Mouse (Mus musculus): Measurements from ENCODE around the gene Cel.
A peak's percentile ranks its signal among the peaks of the same experiment; 100 is the strongest.

Gene Cel

DNA sequence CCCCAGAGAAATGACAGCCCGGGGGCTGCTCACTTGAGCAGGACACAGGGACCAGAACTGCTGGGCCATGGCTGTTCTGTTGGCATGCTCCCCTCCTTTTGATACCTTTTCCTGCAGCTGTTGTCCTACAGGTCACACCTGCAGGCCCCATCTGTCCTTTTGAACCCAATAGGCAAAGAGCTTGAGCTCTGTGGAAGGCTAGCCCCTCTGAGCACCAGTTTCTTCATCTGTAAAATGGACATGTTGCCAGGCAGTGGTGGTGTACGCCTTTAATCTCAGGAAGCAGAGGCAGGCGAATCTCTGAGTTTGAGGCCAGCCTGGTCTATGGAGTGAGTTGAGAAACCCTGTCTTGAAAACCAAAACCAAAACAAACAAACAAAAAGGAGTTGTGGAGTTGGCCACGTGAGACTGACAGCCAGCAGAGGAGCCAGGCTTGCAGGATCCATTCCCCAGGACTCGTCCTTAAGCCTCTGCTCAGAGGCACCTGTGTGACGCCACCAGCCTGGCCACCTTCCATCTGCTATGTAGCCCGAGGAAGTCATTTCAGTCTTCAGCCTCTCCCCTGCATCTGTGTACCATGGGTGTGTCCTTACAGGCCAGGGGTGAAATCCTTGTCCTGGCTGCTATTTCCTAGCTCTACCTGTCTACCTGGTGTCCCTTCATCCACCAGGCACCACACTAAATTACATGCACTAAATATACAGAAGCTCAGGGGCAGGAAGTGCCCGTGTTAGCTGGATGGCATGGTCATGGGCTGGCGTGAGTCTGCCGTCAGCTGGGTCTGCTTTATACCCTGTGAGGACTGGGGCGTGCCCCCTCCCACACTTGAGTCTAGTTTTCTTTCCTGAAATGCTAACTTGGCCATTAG, 26.2 kb downstream of the Cel start:
- no peak for DNase-seq

DNA sequence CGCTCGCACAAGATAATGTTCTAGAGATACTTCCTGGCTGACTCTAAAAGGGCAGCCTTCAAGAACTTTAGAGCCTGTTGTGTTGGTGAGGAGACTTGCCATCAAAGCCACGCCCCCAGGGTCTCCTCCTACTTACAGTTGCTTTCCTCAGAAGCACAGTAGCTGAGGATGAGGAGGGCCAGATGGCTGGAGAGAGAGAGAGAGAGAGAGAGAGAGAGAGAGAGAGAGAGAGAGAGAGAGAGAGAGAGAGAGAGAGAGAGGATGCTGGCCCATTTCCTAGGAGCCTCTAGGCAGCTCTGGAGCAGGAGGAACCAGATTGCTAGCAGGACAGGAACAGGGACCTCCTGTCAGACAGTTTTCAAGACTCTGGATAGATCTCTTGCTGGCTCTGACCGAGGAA, 27.0 kb downstream of the Cel start:
- DNase-seq, result no peak

DNA sequence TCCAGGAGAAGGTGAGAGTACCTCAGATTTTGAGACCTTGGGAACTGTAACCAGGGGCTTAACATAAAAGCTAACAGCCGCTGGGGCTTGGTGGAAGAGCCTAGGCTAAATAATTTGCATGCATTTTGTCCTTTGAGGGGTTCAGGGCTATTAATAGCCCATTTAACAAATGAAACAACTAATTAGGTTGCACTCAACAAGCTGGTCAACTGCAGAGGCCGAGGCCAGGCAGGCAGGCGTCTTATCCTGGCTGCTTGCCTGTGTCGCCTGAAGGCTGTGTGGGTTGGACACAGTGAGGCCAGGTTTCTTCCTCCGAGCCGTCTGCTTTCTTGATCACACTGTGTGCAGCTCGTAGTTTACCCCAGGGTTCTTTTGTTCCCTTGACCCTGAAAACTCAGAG, 27.6 kb downstream of the Cel start:
- peak; percentile 73 for DNase-seq

DNA sequence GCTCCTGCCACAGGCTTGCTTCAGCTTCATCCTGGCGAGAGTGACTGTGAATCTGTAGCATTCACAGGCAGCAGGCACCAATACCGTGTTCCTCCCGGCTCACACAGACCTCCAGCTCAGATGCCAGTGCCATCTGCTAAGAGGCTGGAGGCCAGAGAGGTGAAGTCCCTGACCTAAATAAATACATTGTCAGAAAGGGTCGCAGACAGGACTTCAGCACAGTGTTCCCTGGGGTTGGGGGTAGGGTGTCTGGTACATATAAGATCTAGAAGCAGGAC, 28.0 kb downstream of the Cel start:
- no peak for DNase-seq

DNA sequence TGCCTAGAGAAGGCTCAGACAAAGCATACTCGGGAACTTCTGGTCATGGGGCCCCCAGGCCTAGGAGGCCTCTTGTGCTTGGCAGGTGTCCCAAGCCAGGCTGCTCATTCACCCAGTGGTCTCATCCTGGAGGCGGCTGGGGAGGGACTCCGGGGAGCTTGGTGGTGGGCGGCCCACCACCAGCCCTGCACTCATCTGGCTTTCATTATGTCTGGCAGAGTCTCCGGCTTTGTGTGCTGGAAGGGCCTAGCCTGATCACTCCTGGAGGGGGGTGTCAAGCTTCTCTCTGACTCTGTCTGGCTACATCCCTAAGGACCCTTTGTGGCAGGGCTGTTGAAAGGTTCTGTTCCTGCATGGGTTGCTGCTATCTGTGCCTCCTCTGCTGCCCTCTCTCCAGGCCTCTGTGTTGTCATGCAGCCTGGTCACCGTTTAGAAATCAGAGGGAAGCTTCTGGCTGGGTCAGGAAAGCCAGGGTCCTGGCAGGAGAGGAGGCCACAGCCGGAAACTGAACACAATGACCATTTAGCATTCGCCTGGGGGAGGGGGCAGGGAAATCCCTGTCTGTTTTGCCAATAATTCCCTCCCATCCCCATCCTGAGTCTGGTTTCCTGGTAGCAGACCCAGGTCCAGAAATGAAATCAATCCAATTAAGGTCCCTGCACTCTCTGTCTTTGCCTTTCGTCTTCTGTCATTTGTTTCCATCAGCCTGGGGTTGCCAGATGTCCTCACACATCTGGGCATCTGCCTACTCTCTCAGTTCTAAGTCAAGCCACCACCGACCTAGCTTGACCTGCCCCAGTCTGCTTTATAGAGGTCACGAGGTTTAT, 28.6 kb downstream of the Cel start:
- no peak for DNase-seq

DNA sequence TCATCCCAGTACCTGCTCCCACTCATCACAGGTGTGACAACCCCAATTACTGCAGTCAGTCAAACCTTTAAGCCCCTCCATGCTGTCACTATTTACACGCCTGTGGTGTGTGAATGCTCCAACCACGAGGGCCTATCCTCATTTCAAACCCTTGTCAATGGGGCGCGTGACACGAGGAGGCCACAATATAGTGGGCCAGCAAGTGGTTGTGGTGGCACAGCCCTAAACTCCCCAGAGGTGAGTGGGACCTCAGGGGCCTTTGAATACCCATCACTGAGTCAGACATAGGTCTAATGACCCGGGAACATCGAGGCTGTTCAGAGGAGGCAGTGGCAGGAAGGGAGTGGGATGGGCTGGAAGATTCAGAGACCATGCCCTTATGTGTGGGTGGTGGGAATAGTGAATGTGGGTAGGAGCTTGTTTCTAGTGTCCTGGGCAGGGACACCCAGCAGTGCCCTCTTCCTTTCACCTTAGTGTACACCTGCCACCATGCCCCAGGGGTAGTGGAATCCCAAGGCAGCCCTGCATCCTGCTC, 29.2 kb downstream of the Cel start:
- no peak for DNase-seq

DNA sequence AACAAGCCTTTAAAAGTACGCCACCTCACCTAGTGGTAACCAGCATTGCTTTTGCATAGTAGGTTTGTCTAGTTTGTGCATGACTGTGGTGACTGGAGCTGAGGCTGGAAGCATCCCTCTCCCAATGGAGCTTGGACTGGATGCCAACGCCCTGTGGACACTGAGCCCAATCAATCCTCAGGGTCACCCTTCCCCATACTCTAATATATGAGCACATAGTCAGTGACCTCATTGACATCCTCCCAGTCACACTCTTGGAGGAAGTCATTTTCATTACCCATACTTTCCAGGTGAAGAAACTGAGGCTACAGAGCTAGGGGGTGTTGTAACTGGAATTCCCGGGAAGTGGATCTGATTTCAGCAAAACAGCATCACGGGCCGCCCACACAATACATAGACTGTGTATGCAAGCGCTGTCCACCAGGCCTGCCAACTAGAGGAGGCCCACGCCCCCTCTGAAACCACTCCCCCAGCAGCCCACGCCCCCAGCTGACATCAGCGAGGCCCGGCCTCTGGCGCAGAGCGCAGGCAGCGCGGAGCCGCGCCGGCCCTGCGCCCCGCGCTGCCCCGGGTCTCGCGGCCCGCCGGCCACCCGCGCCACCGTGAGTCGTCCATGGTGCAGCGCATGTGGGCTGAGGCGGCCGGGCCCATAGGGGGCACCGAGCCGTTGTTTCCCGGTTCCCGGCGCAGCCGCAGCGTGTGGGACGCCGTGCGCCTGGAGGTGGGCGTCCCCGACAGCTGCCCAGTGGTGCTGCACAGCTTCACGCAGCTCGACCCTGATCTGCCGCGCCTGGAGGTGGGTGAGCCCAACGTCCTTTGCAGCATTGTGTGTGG, 30.0 kb downstream of the Cel start:
- DNase-seq, result peak; percentile 93

DNA sequence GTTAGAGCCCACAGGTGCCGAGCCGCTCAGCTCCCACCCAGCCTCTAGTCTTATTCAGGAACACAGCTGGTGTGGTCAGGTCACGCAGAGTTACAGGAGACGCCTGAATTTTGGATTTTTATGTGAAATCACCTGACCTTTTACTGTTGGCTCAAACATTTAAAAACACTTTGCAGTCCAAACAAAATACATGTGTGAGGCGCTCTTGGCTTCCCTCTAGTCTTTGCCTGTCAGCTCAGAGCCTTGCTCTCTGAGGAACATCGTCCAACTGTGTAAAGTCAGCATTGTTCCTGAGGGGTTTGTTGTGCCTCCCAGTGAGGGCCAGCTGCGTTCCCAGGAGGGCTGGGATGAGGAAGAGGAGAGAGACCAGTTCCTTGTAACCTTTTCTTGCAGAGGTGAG, 32.9 kb downstream of the Cel start:
- DNase-seq, result no peak

DNA sequence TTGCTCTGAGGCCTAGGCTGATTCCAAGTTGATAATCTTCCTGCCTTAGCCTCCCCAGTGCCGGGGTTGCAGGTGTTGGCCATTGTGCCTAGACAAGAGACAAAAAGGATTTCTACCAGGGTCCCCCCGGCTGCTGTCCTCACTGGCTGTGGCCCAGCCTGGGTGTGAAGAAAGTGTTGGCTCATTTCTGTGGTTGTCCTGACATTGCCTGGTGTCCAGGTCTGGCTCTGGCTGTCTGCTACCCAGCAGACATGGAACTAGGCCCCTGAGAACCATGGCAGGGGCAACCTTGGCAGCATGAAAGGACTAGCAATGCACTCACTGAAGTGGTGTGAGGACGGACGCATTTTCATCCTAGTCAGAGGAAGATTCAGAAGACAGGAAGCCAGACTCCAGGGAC, 33.3 kb downstream of the Cel start:
- DNase-seq, result no peak

DNA sequence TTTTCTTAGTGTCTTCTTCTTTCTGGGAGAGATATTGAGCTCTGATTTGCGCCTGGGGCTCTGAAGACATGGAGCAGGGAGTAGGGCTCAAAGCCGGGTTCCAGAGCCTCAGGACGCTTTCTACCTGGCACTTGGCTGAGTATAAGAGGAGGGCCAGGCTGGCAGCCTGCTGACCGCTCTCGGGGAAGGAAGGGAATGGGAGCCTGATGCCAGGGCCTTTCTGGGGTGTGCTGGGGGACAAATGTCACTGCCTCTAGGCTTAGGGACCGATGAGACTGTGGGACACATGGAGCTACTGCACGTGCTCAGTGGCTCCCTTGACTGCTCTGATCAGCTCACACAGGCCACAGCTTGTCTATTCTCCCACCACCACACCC, 34.9 kb downstream of the Cel start:
- DNase-seq, result no peak

DNA sequence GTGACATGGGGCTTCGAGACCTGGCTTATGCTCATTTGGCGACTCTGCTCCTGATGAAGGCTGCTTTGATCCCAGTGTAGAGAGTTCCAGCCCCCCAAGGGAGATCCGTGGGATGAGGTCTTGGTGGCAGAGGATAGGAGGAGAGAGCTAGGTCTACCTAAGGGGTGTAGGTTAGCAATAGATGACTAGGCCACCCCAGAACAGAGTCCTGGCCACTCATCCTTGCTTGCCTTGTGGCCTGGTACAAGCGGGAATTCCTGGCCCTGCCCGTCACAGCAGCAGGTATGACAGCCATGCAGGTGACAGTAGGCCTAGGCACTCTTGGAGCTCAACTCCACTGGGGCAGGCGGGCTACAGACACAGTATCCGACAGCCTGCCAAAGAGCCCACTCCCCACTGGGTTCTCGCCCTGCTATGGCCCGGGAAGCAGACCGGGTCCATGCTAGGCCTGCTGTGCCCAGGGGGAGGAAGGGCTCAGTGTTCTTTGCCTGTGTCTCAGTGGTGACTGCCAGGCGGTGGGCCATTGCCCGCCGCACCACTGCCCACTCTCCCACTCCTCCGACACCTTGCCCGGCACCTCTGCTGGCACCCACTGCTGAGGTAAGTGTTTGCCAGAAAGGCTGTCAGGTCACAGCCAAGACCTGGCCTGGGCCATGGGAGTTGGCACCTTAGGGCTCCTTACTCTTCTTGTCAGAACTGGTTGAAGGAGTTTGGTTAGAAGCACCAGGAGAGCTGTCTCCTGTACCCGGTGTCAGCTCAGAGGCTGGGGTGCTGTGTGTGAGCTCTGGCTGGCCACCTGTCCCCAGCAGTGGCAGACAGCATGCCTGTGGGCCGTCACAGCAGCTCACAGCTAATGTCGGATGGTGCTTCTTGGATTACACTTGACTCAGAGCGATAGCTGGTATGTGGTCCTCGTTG, 35.5 kb downstream of the Cel start:
- no peak for DNase-seq

DNA sequence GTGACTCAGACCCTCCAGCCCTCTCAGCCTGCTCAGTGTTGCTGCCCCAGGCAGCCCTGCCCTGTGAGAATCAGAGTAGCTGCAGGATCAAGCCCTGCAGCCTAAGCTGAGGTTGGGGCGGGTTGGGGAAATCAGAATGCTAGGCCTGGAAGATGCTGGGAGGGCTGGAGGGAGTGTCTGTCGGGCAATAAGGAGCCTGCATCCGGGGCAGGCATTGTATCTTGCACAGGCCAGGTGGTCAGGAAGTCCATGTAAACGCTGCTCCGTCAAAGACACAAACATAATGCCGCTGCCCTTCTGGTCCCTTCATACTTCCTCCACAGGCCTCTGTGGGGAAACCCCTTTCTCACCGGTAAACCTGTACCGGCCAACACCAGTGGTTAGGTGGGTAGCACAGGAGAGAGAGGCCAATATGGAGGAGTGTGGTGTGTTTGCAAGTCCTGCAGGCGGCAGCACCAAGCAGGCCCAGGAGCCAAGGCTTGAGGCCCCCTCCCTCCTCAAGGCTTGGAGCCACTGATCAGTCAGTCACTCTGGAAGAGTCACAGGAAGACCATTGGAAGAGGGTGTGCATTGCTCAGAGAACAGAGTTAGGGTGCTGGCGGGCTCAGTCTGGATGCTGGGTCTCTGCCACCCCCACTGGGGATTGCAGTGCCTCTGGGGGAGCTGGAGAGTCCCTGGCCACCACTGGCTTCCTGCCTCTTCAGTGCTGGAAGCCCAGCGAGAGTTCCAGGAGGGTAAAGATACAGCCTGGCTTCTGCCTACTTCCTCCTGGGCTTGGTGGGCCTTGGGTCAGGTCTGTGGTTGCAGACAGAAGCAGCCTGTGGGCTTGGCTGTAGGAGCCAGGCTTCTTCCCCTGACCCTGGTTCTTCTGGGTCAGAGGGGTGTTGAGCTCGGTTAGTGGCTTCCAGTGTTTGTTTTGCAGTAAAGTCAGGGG, 37.0 kb downstream of the Cel start:
- no peak for DNase-seq

DNA sequence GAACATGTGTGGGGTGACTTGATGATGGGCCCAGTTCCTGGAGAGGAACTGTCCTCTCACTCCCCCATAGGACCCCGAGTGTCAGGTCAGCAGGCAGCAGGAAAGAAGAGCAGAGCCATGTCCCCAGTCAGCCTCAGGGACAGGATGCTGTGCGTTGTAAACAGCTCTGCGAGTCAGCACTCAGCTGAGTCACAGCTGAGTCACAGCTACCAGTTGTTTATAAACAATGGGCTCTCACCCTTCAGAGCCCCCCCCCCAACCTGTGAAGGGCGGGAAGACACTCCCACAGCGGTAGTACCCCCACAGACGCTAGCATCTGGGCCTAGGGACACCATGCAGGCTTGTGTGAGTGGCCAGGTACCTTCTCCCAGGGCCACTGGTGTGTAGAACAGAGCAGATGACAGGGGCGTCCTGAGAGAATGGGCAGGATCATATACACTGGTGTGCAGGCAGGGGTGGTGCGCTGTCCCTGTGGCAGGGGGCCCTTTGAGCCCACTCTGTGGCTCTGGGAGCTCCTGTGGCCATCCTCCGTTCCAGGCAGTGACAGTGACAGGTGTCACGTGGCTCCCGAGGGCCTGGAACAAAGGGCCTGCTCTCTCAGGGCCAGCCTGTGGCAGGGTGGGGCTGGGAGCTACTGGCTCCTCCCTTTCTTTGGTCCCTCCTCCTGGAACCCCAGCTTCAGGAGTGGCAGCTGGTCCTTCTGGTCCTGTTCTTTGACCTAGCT, 37.8 kb downstream of the Cel start:
- peak; percentile 74 for DNase-seq

DNA sequence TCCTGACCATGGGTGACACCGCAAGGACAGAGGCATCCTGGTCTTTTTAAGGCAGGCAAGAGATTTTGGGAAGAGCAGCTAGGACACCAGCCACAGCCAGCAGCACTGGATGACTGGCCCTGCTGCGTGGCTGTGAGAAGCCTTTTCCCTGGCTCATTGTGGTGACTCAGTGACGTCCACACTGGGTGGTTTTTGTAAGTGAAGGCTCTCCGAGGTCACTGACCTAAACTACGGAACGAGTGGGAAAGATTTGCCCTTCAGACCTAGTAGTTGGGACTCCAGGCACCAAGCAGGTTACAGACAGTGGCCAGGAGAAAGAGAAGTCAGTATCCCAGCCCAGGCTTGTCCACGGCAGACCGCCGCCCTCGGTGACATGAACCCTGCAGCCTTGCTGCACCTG, 38.8 kb downstream of the Cel start:
- no peak for DNase-seq

DNA sequence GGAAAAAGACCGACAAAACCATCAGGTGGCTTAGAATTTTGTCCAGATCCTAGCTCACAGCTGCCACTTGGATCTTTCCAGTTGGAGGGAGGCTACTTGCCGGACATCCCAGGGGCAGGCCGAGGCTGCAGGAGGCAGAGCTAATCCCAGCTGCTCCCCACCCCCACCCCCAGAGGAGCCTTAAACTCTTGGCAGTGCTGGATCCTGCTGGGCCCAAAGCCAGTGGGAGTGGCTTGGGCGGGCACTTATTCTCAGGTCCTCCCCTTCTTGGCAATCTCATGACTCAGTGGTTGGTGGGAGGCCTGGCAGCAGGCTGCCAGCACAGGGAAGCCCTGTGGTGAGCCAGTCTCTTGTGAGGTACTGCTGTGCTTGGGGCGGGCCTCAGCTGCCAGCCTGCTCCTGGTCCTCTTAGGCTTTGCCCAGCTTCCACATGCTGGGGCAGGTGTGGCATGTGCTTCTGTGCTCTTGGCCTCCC, 39.5 kb downstream of the Cel start:
- DNase-seq, result peak; percentile 93

DNA sequence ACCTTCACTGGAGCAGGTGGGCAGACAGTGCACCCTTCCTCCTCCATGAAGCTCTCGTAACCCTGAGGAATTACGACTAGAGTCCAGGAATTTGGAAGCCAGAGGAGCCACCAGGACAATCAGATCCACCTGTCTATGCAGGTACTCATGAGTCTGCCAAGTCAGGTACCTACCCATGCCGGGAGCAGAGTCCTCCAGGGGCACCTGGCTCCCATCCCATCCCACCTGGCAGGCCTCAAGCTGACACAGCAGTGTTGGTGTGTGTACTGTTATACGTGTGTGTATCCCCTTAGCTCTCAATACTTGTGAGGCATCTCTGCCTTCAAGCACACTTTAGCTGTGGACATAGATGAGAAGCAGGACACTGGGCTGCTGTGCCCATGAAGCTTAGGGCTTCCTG, 41.0 kb downstream of the Cel start:
- DNase-seq, result no peak

DNA sequence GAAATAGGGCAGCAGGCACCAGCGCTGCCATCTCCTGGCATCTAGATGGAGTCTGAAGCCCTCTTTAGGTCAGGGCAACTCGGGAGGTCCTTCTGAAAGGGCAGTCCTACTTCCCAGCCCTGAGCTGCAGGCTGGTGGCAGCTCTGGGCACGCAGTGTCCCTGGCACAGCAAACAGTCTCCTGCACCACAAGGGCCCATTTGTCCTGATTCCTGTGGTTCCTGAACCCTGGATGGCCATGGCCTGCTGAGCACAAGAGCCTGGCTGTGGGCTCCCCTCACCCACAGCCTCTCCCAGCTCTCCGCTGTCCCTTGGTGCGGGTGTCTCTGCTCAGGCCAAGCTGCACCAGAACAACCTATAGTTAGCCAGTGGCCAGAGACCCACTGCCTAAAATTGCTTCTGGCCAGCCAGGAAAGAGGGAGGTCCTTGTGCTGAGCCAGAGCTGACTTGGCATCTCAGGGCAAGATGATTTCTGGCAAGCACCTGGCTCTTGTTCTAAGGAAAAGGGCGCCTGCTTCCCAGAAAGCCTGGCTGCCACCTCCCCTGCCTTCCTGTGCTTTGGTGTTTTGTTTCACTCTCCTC, 41.5 kb downstream of the Cel start:
- DNase-seq, result peak; percentile 86

DNA sequence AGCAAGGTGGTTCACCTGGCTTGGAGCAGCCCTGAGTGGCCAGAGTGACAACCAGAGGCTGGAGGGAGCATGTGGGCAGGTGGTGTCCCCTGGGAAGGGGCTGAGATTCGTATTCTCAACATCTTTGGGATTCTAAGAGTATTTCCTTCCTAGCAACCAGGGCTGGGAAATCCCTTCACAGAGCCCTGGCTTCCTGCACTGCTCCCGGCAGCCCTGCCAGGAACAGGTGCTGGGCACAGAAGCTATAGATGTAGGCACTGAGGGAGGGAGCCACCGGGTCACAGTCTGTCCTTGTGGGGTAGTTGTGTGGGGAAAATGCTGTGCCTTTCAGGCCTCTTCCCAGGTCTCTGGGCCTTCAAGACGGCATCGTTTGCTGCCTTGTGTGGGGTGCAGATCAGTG, 42.6 kb downstream of the Cel start:
- DNase-seq, result no peak

DNA sequence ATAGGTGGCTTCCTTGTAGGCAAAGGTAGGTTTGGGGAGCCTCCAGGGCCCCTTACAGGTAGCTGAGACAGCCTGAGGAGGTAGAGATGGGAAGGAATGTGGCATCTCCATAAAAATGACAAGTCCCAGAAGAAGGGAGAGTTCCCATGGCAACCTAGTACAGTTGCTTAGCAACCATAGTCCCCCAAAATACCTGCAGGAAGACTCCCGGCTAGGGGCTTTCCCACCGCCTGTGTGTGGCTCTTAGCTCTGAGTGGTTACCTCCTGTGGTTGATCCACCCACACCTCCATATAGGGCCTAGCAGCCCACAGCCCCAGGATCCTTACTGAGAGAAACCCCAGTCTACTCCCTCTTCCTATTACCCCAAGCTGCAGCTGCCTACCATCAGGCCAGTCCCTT, 45.0 kb downstream of the Cel start:
- peak; percentile 84 for DNase-seq
